ENCODE assay signal across 22 mouse cellular contexts in genomic region chr1:183320708-183321107, GRCm38 (mm10). TPM values are rescaled to one million over a fixed set of nuclear protein-coding genes. Genes with fewer than 3 reads are reported as not detected.
DNase-seq lines count a peak whose midpoint lies in the region; ATAC-seq and TF ChIP-seq lines count a peak whose summit lies in the region.
"Had no signal": no experiment of that assay in that cellular context is flagged by ENCODE, and none has a peak within 500 bp of the region (broad histone marks: within the 10 kb centered on the region; RNA-seq: fewer than 3 reads in every experiment).

No protein-coding gene starts in this region.

- H3K9ac ChIP-seq in liver, postnatal 0 days (replicated peaks): no peak overlapping the region
- H3K9ac ChIP-seq: forebrain, embryonic 15.5 days; hindbrain, embryonic 13.5 days; neural tube, embryonic 15.5 days had no signal

- no peak for TF ChIP-seq EP300 in liver, postnatal 0 days (IDR thresholded peaks at IDR 0.05; ENCODE audit: low read depth)

- H3K36me3 ChIP-seq in liver, postnatal 0 days (replicated peaks; ENCODE audit: insufficient read depth, low read length): peaks cover 57% of the 10 kb centered on the region
- peaks cover 97% of the 10 kb centered on the region for H3K36me3 ChIP-seq in limb, embryonic 10.5 days

- H3K4me3 ChIP-seq in liver, postnatal 0 days (ENCODE audit: low read depth, low read length): no peak overlapping the region
- no peak overlapping the region for H3K4me3 ChIP-seq in limb, embryonic 10.5 days
- H3K4me3 ChIP-seq: erythroblast, embryonic 14.5 days; forebrain, embryonic 15.5 days; hindbrain, embryonic 13.5 days; neural tube, embryonic 15.5 days had no signal

- peak; percentile 21; the same call in 1 of the 2 replicates for ATAC-seq in liver, postnatal 0 days
- ATAC-seq in common myeloid progenitor, adult 5-6 weeks (replicated peaks; ENCODE audit: low read depth, poor library complexity, severe bottlenecking): peak; percentile 64
- ATAC-seq in megakaryocyte-erythroid progenitor cell, adult 5-6 weeks (replicated peaks; ENCODE audit: low FRiP score, low TSS enrichment, poor library complexity, severe bottlenecking): peak; percentile 43
- ATAC-seq: forebrain, embryonic 15.5 days; inflammation-experienced regulatory T-cells, adult 6 months had no signal

- no peak overlapping the region for H3K4me2 ChIP-seq in liver, postnatal 0 days (ENCODE audit: low read depth, low read length)
- H3K4me2 ChIP-seq: forebrain, embryonic 15.5 days; hindbrain, embryonic 13.5 days; midbrain, embryonic 11.5 days; neural tube, embryonic 15.5 days had no signal

- H3K4me1 ChIP-seq in liver, postnatal 0 days (ENCODE audit: insufficient read depth): no peaks in the 10 kb centered on the region
- H3K4me1 ChIP-seq in limb, embryonic 10.5 days: no peaks in the 10 kb centered on the region
- H3K4me1 ChIP-seq: forebrain, embryonic 15.5 days; hindbrain, embryonic 13.5 days; neural tube, embryonic 15.5 days had no signal

- WGBS in liver, postnatal 0 days (ENCODE audit: insufficient replicate concordance): 41% methylated on average over 3 of the region's 3 CpGs
- WGBS in limb, embryonic 10.5 days: 92% methylated on average over 3 of the region's 3 CpGs

- H3K9me3 ChIP-seq in liver, postnatal 0 days (ENCODE audit: low read length): peaks cover 3% of the 10 kb centered on the region; the same call in 1 of the 2 replicates
- no peaks in the 10 kb centered on the region for H3K9me3 ChIP-seq in limb, embryonic 10.5 days (replicated peaks)
- H3K9me3 ChIP-seq: forebrain, embryonic 15.5 days; hindbrain, embryonic 13.5 days; neural tube, embryonic 15.5 days had no signal

- TF ChIP-seq CTCF in liver, postnatal 0 days (IDR thresholded peaks at IDR 0.05; ENCODE audit: low read depth): no peak

- DNase-seq in liver, postnatal 0 days: no peak
- DNase-seq in liver: no peak
- no peak for DNase-seq in gastrocnemius, adult 8-10 months (ENCODE audit: low spot score in 2 of 2)
- no peak for DNase-seq in natural killer cell, adult 2 months (ENCODE audit: low spot score in 2 of 2)
- DNase-seq in limb, embryonic 10.5 days (ENCODE audit: low spot score): no peak
- DNase-seq: cerebellum, adult 8-10 months; heart, postnatal 10 days; kidney, adult 2 months; kidney, postnatal 10 days; lung, adult 18-20 months; lung, postnatal 14 days; right cerebral cortex, postnatal 14 days; spleen, adult 18-20 months; thymus, adult 2 months had no signal

- H3K27me3 ChIP-seq in liver, postnatal 0 days (ENCODE audit: insufficient read depth, low read length): no peaks in the 10 kb centered on the region
- no peaks in the 10 kb centered on the region for H3K27me3 ChIP-seq in limb, embryonic 10.5 days (ENCODE audit: low read depth, poor library complexity, severe bottlenecking)
- H3K27me3 ChIP-seq: forebrain, embryonic 15.5 days; hindbrain, embryonic 13.5 days; neural tube, embryonic 15.5 days had no signal

- no peak overlapping the region for H3K27ac ChIP-seq in liver, postnatal 0 days (ENCODE audit: low read depth)
- no peak overlapping the region for H3K27ac ChIP-seq in limb, embryonic 10.5 days
- H3K27ac ChIP-seq: forebrain, embryonic 15.5 days; hindbrain, embryonic 13.5 days; neural tube, embryonic 15.5 days had no signal

RNA-seq across cellular contexts. Expression of gene Brox, which starts 23.6 kb away (rescaled TPM):
- 14.0 and 17.1 TPM in 2 replicates for polyA plus RNA-seq in liver, postnatal 0 days (2015; fragmentation: Nextera tagmentation; extraction: Ambion mirVana)
- total RNA-seq in common myeloid progenitor, adult 5-6 weeks (2017): 34.1 and 39.6 TPM in 2 replicates
- 26.4 and 37.9 TPM in 2 replicates for total RNA-seq in megakaryocyte-erythroid progenitor cell, adult 5-6 weeks (2014; fragmentation: Nextera tagmentation)
- total RNA-seq in megakaryocyte-erythroid progenitor cell, adult 5-6 weeks (2017): 35.6 and 40.7 TPM in 2 replicates
- 10 to 100 TPM; 17.3 to 20.3 (median 18.2) TPM for total RNA-seq in gastrocnemius, adult 8-10 months (2022)
- polyA plus RNA-seq in limb, embryonic 10.5 days (2016; fragmentation: Nextera tagmentation; extraction: Ambion mirVana): 29.8 and 35.1 TPM in 2 replicates

RNA-seq across cellular contexts. Expression of gene Aida, which starts 24.3 kb away (rescaled TPM):
- 11.8 and 12.6 TPM in 2 replicates for polyA plus RNA-seq in liver, postnatal 0 days (2015; fragmentation: Nextera tagmentation; extraction: Ambion mirVana)
- 60.9 and 64.5 TPM in 2 replicates for total RNA-seq in common myeloid progenitor, adult 5-6 weeks (2017)
- 37.6 and 47.9 TPM in 2 replicates for total RNA-seq in megakaryocyte-erythroid progenitor cell, adult 5-6 weeks (2014; fragmentation: Nextera tagmentation)
- total RNA-seq in megakaryocyte-erythroid progenitor cell, adult 5-6 weeks (2017): 76.2 and 88.4 TPM in 2 replicates
- total RNA-seq in gastrocnemius, adult 8-10 months (2022): 10 to 100 TPM; 16.6 to 21.7 (median 19.6) TPM
- 45.1 and 45.7 TPM in 2 replicates for polyA plus RNA-seq in limb, embryonic 10.5 days (2016; fragmentation: Nextera tagmentation; extraction: Ambion mirVana)

RNA-seq across cellular contexts. Expression of gene Mia3, which starts 48.6 kb away (rescaled TPM):
- polyA plus RNA-seq in liver, postnatal 0 days (2015; fragmentation: Nextera tagmentation; extraction: Ambion mirVana): 28.2 and 30.0 TPM in 2 replicates
- total RNA-seq in common myeloid progenitor, adult 5-6 weeks (2017): 71.0 and 71.7 TPM in 2 replicates
- total RNA-seq in megakaryocyte-erythroid progenitor cell, adult 5-6 weeks (2014; fragmentation: Nextera tagmentation): 43.2 and 49.3 TPM in 2 replicates
- 34.0 and 49.9 TPM in 2 replicates for total RNA-seq in megakaryocyte-erythroid progenitor cell, adult 5-6 weeks (2017)
- 100 to 1,000 TPM; 195 to 255 (median 213) TPM for total RNA-seq in gastrocnemius, adult 8-10 months (2022)
- 79.3 and 103 TPM in 2 replicates for polyA plus RNA-seq in limb, embryonic 10.5 days (2016; fragmentation: Nextera tagmentation; extraction: Ambion mirVana)
